Mouse (Mus musculus) cerebellum, adult 2 months (tissue): ENCODE results near the gene Whrn.

ENCODE experiments used
- CTCF ChIP-seq: fragments of 200-500 bp; IDR thresholded peaks from 2 replicates; pipeline ENCODE4 v1.5.1; 2011; ENCODE audit warnings: low read depth, mild to moderate bottlenecking, control low read depth, low read length, moderate library complexity, borderline replicate concordance; ENCODE audit not compliant: insufficient read depth
- POLR2A ChIP-seq: fragments of 200-500 bp; IDR thresholded peaks from 2 replicates; pipeline ENCODE4 v1.6.1; 2011; ENCODE audit warnings: low read length, control low read depth, borderline replicate concordance; ENCODE audit not compliant: insufficient read depth

DNA sequence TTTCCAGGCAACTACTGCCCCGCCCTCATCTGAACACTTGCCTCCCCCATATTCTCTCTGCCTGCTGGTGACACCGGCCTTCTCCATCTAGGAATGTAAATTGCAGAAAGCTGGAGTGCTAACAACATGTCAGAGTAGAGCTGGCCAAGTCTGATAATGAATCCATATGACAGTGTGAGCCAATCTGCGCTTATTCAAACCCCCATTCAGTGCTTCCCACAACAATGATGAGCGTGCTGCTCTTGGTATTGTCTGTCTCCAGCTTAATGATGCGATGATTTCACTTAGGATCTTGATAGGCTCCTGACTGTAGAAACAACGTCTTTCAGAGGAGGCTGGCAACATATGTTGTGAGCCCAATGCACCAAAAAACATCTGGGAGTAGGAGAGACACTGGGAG lies 33.2 kb upstream of the Whrn start:
- no peak for TF ChIP-seq POLR2A
- TF ChIP-seq CTCF: no peak
